Mouse (Mus musculus): ENCODE measurements around the gene Olfr845. TPM values are rescaled to one million over a fixed set of nuclear protein-coding genes. Genes with fewer than 3 reads are reported as not detected.

The Olfr845 gene
- total RNA-seq (2014; fragmentation: Nextera tagmentation) = not detected in 2 replicates
- total RNA-seq (2017) = 0.11 and 0.12 TPM in 2 replicates
- polyA plus RNA-seq (2012) = not detected in 2 replicates

DNA sequence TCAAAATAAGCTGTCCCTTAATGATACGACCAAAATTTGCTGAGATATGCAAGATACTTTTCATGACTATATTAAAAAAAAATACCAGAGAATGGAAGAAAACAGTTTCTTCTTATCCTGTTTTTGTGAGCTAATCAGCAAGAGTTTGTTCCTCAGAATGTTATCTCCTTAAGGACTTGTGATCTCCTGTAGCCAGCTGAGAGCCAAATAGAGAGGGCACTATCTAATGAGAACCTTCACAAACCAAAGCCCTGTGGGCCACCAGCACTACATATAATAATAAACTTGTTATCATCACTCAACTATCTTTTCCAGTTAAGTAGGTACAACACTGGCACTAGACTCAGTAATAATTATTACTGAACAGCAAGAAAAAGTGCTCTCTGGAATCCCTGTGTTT, at the start of gene Olfr845:
Gene Olfr845, plus strand, starts transcription at position 301 of the 400 bp plus-strand sequence.
- Histone ChIP-seq H3K9me3 (replicated peaks) (no peaks in the 10 kb centered on the region), H3K36me3 (replicated peaks) (no peaks in the 10 kb centered on the region), H3K4me3 (ENCODE audit: low read depth, low read length) (no peak within 1 kb of the TSS), H3K27me3 (ENCODE audit: insufficient read depth, low read length) (no peaks in the 10 kb centered on the region), H3K4me1 (ENCODE audit: insufficient read depth, low read depth, low read length) (no peaks in the 10 kb centered on the region)
- TF ChIP-seq POLR2AphosphoS5 (IDR thresholded peaks at IDR 0.05; ENCODE audit: insufficient replicate concordance, low read depth, low read length) (no peak), GATA1 (IDR thresholded peaks at IDR 0.05; ENCODE audit: borderline replicate concordance, low read length) (no peak), CTCF (IDR thresholded peaks at IDR 0.05; ENCODE audit: low read depth, low read length) (no peak), TAL1 (conservative IDR thresholded peaks at IDR 0.05; ENCODE audit: low read depth, low read length) (no peak), GATA2 (IDR thresholded peaks at IDR 0.05; ENCODE audit: borderline replicate concordance, low read depth, low read length) (no peak)
- DNase-seq (ENCODE audit: low spot score) (no peak), ATAC-seq (ENCODE audit: extremely low read depth, insufficient number of reproducible peaks, low FRiP score, poor library complexity, severe bottlenecking) (no peak)

DNA sequence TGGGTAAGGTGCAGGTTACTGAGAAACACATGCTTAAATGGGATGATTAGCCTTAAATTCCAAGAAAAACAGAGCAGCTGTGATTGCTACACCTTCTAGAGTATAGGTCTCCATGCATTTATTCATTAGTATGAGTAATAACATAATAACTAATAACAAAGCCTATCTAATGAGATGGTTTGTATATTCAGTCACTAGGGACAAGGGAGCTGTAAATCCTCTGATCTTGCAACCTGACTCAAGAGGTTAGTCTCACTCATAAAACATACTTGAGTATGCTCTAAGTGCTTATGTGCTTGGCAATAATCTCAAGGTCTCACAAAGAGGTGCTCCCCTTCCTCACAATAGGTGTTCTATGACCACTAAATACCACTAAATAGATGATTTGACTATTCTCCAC, 20.2 kb upstream of the Olfr845 start, which contains the start of gene Olfr844:
Gene Olfr844, plus strand, starts transcription at position 301 of the 400 bp plus-strand sequence.
- Histone ChIP-seq H3K4me1 (ENCODE audit: insufficient read depth, low read depth, low read length) (no peaks in the 10 kb centered on the region), H3K4me3 (ENCODE audit: low read depth, low read length) (no peak within 1 kb of the TSS), H3K27me3 (ENCODE audit: insufficient read depth, low read length) (no peaks in the 10 kb centered on the region), H3K36me3 (replicated peaks) (no peaks in the 10 kb centered on the region), H3K9me3 (replicated peaks) (no peaks in the 10 kb centered on the region)
- no peak for TF ChIP-seq GATA2 (IDR thresholded peaks at IDR 0.05; ENCODE audit: borderline replicate concordance, low read depth, low read length)
- no peak for TF ChIP-seq GATA1 (IDR thresholded peaks at IDR 0.05; ENCODE audit: borderline replicate concordance, low read length)
- TF ChIP-seq POLR2AphosphoS5 (IDR thresholded peaks at IDR 0.05; ENCODE audit: insufficient replicate concordance, low read depth, low read length) = no peak
- TF ChIP-seq TAL1 (conservative IDR thresholded peaks at IDR 0.05; ENCODE audit: low read depth, low read length) = no peak
- TF ChIP-seq CTCF (IDR thresholded peaks at IDR 0.05; ENCODE audit: low read depth, low read length) = no peak
- ATAC-seq (ENCODE audit: extremely low read depth, insufficient number of reproducible peaks, low FRiP score, poor library complexity, severe bottlenecking) = no peak
- no peak for DNase-seq (ENCODE audit: low spot score)

DNA sequence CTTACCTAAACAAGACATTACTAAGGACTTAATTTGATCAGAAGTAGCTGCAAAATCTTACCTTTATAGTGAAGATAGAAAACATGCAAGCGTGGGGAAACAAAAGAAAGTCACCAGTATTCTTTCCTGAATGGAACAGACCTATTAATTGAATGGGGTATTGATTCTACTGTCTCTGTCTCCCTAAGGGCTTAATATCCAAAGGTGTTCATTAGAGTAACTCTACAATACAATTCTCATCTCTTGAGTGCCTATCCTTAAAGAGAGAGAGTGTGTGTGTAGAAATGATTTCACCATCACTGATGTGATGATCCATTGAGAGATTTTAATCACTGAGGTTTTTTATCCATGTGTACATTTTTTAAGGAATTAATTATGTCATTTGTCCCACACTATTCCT, 27.6 kb downstream of the Olfr845 start, which contains the start of gene Olfr846:
Gene Olfr846, minus strand, starts transcription at position 101 of the 400 bp plus-strand sequence.
- no peak for DNase-seq (ENCODE audit: low spot score)
- ATAC-seq (ENCODE audit: extremely low read depth, insufficient number of reproducible peaks, low FRiP score, poor library complexity, severe bottlenecking) = no peak
- Histone ChIP-seq H3K4me3 (ENCODE audit: low read depth, low read length) (no peak within 1 kb of the TSS), H3K9me3 (replicated peaks) (no peaks in the 10 kb centered on the region), H3K4me1 (ENCODE audit: insufficient read depth, low read depth, low read length) (no peaks in the 10 kb centered on the region), H3K27me3 (ENCODE audit: insufficient read depth, low read length) (no peaks in the 10 kb centered on the region), H3K36me3 (replicated peaks) (no peaks in the 10 kb centered on the region)
- TF ChIP-seq CTCF (IDR thresholded peaks at IDR 0.05; ENCODE audit: low read depth, low read length) = no peak
- TF ChIP-seq POLR2AphosphoS5 (IDR thresholded peaks at IDR 0.05; ENCODE audit: insufficient replicate concordance, low read depth, low read length) = no peak
- TF ChIP-seq TAL1 (conservative IDR thresholded peaks at IDR 0.05; ENCODE audit: low read depth, low read length) = no peak
- no peak for TF ChIP-seq GATA2 (IDR thresholded peaks at IDR 0.05; ENCODE audit: borderline replicate concordance, low read depth, low read length)
- no peak for TF ChIP-seq GATA1 (IDR thresholded peaks at IDR 0.05; ENCODE audit: borderline replicate concordance, low read length)

DNA sequence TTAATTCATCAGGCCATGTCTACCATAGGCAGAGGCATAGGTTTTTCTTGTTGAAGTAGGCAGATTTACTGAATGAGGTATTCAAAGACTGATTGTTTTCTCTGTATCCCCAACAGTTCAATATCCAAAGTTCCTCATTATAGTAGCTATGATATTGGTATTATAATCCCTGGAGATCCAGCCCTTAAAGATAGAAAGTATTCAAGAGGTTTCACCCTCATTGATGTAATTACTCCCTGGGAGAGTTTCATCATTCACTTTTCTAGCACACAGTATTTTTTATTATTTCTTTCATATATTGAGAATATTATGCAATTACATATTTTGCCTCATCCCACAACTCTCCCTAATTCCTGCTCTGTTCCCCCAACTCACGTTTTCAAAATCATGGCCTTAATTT, 42.3 kb downstream of the Olfr845 start, which contains the start of gene Olfr847:
Gene Olfr847, minus strand, starts transcription at position 101 of the 400 bp plus-strand sequence.
- DNase-seq (ENCODE audit: low spot score) (no peak), ATAC-seq (ENCODE audit: extremely low read depth, insufficient number of reproducible peaks, low FRiP score, poor library complexity, severe bottlenecking) (no peak)
- TF ChIP-seq TAL1 (conservative IDR thresholded peaks at IDR 0.05; ENCODE audit: low read depth, low read length) (no peak), GATA1 (IDR thresholded peaks at IDR 0.05; ENCODE audit: borderline replicate concordance, low read length) (no peak), GATA2 (IDR thresholded peaks at IDR 0.05; ENCODE audit: borderline replicate concordance, low read depth, low read length) (no peak), CTCF (IDR thresholded peaks at IDR 0.05; ENCODE audit: low read depth, low read length) (no peak), POLR2AphosphoS5 (IDR thresholded peaks at IDR 0.05; ENCODE audit: insufficient replicate concordance, low read depth, low read length) (no peak)
- Histone ChIP-seq H3K4me3 (ENCODE audit: low read depth, low read length) (no peak within 1 kb of the TSS), H3K9me3 (replicated peaks) (no peaks in the 10 kb centered on the region), H3K27me3 (ENCODE audit: insufficient read depth, low read length) (no peaks in the 10 kb centered on the region), H3K36me3 (replicated peaks) (no peaks in the 10 kb centered on the region), H3K4me1 (ENCODE audit: insufficient read depth, low read depth, low read length) (no peaks in the 10 kb centered on the region)

Other genes starting within 250 kb of the Olfr845 start
- not detected in 2 replicates for gene Olfr836, start 216.1 kb upstream of the Olfr845 start, total RNA-seq (2014; fragmentation: Nextera tagmentation)
- gene Olfr836, start 216.1 kb upstream of the Olfr845 start, total RNA-seq (2017) = 0.12 and 0.27 TPM in 2 replicates
- not detected in 2 replicates for gene Olfr836, start 216.1 kb upstream of the Olfr845 start, polyA plus RNA-seq (2012)
- not detected in 2 replicates for gene Olfr837, start 200.1 kb upstream of the Olfr845 start, total RNA-seq (2014; fragmentation: Nextera tagmentation)
- gene Olfr837, start 200.1 kb upstream of the Olfr845 start, total RNA-seq (2017) = 0.11 TPM in 1 of 2 replicates, not detected in the other
- gene Olfr837, start 200.1 kb upstream of the Olfr845 start, polyA plus RNA-seq (2012) = not detected in 2 replicates
- 0.10 TPM in 1 of 2 replicates, not detected in the other for gene Olfr839-ps1, start 159.1 kb upstream of the Olfr845 start, total RNA-seq (2014; fragmentation: Nextera tagmentation)
- gene Olfr839-ps1, start 159.1 kb upstream of the Olfr845 start, total RNA-seq (2017) = under 0.01 and 0.11 TPM in 2 replicates
- not detected in 2 replicates for gene Olfr839-ps1, start 159.1 kb upstream of the Olfr845 start, polyA plus RNA-seq (2012)
- gene Olfr843, start 84.5 kb upstream of the Olfr845 start, total RNA-seq (2014; fragmentation: Nextera tagmentation) = not detected in 2 replicates
- gene Olfr843, start 84.5 kb upstream of the Olfr845 start, total RNA-seq (2017) = 0.06 and 0.11 TPM in 2 replicates
- not detected in 2 replicates for gene Olfr843, start 84.5 kb upstream of the Olfr845 start, polyA plus RNA-seq (2012)
- not detected in 2 replicates for gene Olfr844, start 20.1 kb upstream of the Olfr845 start, total RNA-seq (2014; fragmentation: Nextera tagmentation)
- 0.11 and 0.17 TPM in 2 replicates for gene Olfr844, start 20.1 kb upstream of the Olfr845 start, total RNA-seq (2017)
- gene Olfr844, start 20.1 kb upstream of the Olfr845 start, polyA plus RNA-seq (2012) = not detected in 2 replicates
- not detected in 2 replicates for gene Olfr846, start 27.5 kb downstream of the Olfr845 start, total RNA-seq (2014; fragmentation: Nextera tagmentation)
- 0.22 and 0.29 TPM in 2 replicates for gene Olfr846, start 27.5 kb downstream of the Olfr845 start, total RNA-seq (2017)
- not detected in 2 replicates for gene Olfr846, start 27.5 kb downstream of the Olfr845 start, polyA plus RNA-seq (2012)
- not detected in 2 replicates for gene Olfr847, start 42.2 kb downstream of the Olfr845 start, total RNA-seq (2014; fragmentation: Nextera tagmentation)
- gene Olfr847, start 42.2 kb downstream of the Olfr845 start, total RNA-seq (2017) = not detected in 2 replicates
- not detected in 2 replicates for gene Olfr847, start 42.2 kb downstream of the Olfr845 start, polyA plus RNA-seq (2012)
- not detected in 2 replicates for gene Olfr849, start 103.8 kb downstream of the Olfr845 start, total RNA-seq (2014; fragmentation: Nextera tagmentation)
- 0.05 and 0.06 TPM in 2 replicates for gene Olfr849, start 103.8 kb downstream of the Olfr845 start, total RNA-seq (2017)
- not detected in 2 replicates for gene Olfr849, start 103.8 kb downstream of the Olfr845 start, polyA plus RNA-seq (2012)
- gene Olfr850, start 141.8 kb downstream of the Olfr845 start, total RNA-seq (2014; fragmentation: Nextera tagmentation) = not detected in 2 replicates
- gene Olfr850, start 141.8 kb downstream of the Olfr845 start, total RNA-seq (2017) = 0.60 TPM in 1 of 2 replicates, not detected in the other
- not detected in 2 replicates for gene Olfr850, start 141.8 kb downstream of the Olfr845 start, polyA plus RNA-seq (2012)
- gene Olfr851, start 156.8 kb downstream of the Olfr845 start, total RNA-seq (2014; fragmentation: Nextera tagmentation) = not detected in 2 replicates
- 0.11 TPM in 1 of 2 replicates, not detected in the other for gene Olfr851, start 156.8 kb downstream of the Olfr845 start, total RNA-seq (2017)
- gene Olfr851, start 156.8 kb downstream of the Olfr845 start, polyA plus RNA-seq (2012) = not detected in 2 replicates
- gene Olfr853, start 204.6 kb downstream of the Olfr845 start, total RNA-seq (2014; fragmentation: Nextera tagmentation) = not detected in 2 replicates
- gene Olfr853, start 204.6 kb downstream of the Olfr845 start, total RNA-seq (2017) = 0.22 TPM in 1 of 2 replicates, not detected in the other
- not detected in 2 replicates for gene Olfr853, start 204.6 kb downstream of the Olfr845 start, polyA plus RNA-seq (2012)
- not detected in 2 replicates for gene Olfr854, start 230.9 kb downstream of the Olfr845 start, total RNA-seq (2014; fragmentation: Nextera tagmentation)
- 0.49 TPM in 1 of 2 replicates, not detected in the other for gene Olfr854, start 230.9 kb downstream of the Olfr845 start, total RNA-seq (2017)
- gene Olfr854, start 230.9 kb downstream of the Olfr845 start, polyA plus RNA-seq (2012) = not detected in 2 replicates
- not detected in 2 replicates for gene Olfr855, start 246.2 kb downstream of the Olfr845 start, total RNA-seq (2014; fragmentation: Nextera tagmentation)
- gene Olfr855, start 246.2 kb downstream of the Olfr845 start, total RNA-seq (2017) = 0.05 TPM in 1 of 2 replicates, not detected in the other
- gene Olfr855, start 246.2 kb downstream of the Olfr845 start, polyA plus RNA-seq (2012) = not detected in 2 replicates

Measured in G1E (cell line).